Mouse (Mus musculus): ENCODE measurements around the gene Rnf10.

Gene Rnf10

DNA sequence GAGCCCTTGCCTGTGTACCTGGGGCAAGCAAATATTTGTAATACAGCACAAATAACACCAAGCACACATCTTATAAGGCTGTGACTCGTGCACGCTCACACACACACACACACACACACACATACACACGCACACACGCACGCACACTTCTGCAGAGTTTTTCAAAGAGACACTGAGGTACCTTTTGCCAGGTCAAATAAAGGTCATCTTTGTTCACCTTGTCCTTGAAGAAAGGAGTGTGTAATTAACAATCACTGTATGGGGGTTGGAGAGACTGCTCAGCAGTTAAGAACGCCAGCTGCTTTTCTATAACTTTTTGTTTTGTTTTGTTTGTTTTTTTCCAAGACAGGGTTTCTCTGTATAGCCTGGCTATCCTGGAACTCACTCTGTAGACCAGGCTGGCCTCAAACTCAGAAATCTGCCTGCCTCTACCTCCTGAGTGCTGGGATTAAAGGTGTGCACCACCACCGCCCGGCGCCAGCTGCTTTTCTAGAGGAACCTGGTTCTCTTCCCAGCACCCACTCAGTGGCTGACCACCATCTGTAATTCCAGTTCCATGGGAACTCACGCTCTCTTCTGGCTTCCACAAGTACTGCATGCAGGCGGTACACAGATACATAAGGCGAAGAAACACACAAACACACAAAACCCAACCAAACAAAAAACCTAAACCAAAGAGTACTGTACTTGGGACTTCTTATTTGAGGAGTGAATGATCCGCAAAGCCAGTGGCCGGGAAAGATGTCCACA lies 39.5 kb downstream of the Rnf10 start:
- DNase-seq = no peak

DNA sequence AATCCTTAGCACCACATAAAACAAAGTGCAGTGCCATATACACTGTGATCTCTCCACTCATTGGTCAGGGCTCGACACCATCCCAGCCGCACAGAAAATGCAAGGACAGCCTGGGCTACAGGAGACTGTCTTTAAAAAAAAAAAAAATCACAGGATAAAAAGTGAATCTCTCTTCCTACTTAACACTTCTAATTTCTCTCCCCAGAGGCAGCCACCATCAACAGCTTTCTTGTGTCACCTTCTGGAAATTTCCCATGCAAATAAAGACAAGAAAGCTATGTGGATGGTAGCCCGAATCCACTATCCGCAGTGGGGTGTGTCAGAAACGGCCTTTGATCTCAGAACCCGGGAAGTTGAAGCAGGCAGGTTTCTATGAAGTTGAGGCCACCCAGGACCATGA lies 40.2 kb downstream of the Rnf10 start:
- DNase-seq = no peak

DNA sequence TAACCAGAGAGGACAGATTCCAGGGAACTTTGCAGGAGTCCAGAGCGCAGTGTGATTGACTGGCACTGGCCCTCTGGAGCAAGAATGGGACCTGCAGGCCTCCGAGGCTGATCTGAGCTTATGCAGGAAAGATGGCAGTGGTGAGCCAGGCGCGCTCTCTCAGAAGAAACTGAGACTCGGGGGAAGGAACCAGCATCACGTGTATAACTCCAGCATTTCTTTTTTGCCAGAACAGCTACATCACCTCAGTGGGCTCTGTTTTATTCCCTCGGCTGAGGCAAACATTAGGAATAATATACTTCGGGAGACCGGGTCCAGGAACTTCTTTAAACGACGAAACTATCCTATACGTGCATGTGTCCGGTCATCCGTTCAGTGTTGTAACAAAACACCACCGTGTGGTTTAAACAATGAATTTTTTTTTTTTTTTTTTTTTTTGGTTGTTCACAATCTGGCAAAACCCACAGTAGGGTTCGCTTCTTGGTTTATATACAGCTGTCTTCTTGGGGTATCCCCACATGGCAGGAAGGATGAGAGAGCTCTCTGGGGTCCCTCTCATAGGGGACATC lies 41.1 kb downstream of the Rnf10 start:
- DNase-seq = no peak

DNA sequence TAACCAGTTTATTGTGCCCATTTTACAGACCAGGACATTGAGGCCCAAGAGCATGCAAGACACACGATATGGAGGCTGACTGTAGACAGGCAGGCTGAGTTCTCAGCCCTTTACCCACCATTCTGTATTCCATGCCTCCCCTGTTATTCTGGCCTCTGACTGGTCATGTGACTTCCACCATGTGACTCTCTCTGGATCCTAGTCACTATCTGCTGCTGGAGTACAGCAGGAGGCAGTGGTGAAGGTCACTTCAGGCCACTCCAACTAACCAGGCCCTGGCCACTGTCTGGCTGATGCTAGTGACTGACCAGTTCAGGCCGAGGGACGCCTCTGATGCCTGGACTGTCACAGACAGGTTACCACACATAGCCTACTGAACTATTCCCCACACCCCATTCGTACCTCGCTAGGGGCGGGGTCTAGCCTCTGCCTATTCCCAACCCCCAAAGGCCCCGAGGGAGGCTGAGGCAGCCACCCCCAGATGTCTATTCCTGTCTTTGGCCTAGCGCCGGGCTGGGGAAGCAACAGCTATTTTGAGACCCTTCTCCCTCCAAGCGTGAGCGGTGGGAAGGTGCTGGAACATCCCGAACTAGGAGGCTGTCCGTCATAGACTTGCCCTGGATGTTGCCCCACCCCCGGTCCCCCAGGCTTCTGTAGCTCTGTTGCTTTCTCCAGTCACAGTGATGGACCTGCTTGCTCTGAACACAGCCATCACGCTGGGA lies 41.7 kb downstream of the Rnf10 start:
- peak; percentile 33 for DNase-seq

DNA sequence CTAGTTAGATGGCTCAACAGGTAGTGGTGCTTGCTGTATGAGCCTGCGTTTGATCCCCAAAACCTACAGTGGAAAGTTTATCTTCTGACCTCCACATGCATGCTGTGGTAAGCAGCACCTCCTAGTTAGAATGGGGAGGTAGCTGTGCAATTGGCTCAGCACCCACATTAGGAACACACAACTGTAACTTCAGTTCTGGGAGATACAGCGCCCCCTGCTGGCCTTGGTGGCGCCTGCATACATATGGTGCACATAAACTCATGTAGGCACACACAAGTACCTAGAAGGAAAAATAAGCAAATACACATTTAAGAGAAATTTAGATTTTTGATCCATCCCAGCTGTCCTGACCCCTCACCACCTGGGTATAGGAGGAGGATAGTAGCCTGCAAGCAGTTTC lies 50.2 kb downstream of the Rnf10 start:
- DNase-seq = no peak

DNA sequence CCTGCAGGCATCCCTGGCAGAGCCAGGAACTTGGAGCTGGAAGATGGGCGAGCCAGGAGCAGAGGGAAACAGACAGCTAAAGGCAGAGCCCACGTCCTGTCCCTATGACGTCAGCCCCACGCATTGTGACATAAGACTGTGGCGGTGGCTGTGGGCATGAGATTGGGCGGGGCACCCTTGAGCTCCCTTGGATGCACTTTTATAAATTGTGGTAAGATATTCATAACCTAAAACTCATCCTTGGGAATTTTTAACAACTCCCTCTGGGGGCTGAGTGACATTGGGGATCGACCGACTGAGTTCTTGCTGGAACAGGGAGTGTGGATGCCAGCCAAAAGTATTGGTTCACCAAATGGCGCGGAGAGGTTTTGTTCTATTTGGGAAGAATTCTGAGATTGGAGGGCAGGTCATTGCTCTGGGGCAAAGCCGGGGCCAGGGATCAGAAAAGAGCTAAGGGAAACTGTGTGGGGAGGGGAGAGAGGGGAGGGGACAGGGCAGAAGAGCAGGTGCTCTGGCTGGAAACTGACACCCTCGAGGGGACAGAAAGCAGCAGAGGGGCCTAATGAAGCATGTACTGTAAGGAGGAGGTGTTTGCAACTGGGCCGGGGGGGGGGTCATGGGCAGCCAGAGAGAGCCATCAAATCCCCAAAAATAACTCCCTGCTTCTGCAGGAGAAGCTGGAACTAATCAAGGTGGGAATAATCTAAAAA lies 51.6 kb downstream of the Rnf10 start:
- peak; percentile 50 for DNase-seq

DNA sequence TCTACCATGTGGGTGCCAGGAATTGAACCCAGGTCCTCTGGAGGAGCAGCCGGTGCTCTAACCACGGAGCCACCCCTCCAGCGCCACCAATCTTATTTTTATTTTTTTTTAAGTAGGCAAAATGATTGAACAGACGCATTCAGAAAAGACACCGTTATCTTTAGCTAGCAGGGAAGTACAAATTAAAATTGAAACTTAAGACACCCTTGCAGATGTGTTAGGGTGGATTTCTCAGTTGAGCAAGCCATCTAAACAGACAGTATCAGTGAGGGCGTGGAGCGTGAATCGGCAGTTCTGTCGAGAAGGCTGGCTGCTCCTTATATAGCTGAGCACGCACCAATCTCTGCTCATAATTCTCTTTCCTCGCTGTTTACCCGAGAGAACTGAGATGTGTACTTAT lies 54.7 kb downstream of the Rnf10 start:
- no peak for DNase-seq

DNA sequence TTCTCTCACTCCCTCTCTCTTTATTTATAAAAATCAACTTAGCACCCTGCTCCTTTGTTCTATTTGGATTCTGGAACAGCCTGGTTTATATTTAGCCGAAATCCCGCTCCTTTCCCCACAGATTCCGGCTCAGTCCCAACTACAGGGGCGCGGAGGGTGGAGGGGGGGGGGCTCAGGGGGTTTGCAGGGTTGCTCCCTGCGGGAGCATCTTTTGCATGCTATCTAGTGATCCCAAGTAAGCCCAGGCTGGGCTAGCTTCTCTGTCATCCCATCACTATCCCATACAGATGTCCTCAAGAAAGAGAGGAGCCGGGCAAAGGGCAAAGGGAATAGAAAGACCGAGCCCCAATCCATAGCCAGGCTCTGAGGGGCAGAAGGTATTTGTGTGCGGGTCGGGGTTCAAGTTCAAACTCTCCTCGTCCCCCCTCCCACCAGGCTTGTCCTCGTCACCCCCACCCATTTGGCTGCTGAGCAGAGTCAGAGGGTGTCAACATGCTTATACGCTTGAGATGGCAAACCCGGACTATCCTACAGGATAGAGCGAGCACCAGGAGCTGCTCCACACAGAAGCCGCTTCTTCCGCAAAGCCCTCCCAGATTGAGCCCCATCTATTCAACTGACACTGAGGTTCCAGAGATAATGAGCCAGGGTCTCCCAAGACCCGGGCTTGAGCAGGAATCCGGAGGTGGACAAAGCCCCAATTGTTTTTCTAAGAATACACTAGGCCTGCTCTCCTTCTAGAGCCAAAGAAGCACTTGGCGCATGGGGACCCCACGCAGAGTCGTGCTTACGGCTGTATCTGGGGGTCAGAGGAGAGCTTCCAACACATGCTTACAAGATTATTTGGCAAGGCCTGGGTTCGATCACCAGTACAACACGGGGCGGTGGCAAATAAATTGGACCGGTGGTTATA lies 57.2 kb downstream of the Rnf10 start:
- no peak for DNase-seq

DNA sequence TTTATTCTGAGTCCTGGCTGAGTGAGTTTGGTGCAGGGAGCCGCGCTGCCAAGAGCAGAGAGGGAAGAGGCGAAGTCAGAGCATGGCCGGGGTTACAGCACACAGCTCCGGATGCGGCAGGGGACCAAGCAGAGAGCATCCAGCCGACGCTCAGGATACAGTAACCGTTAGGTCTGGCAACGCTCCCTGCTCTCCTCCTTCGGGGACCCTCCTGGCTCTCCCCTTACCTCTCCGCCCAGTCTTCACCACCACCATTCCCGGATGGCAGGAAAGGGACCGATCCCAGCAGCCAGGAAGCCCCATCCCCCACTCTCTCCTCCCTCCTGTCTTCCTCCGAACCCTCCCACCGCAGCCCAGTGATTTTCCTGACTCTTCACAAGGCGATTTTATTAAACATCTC lies 57.8 kb downstream of the Rnf10 start:
- peak; percentile 45 for DNase-seq

DNA sequence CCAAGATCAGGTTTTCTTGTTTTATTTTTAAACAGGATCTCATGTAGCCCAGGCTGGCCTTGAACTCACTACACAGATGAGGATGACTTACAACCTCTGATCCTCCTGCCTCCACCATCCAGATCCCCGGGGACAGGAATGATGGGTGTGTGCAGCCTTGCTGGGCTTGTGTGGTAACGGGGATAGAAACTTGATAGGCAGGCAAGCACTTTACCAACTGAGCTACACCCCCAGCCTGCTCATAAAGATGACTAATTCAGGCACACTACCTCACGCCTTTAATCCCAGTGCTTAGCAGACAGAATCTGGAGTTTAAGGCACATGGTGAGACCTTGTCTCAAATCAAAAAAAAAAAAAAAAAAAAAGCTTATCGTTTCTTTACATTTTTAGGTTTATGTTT lies 59.8 kb downstream of the Rnf10 start:
- no peak for DNase-seq

DNA sequence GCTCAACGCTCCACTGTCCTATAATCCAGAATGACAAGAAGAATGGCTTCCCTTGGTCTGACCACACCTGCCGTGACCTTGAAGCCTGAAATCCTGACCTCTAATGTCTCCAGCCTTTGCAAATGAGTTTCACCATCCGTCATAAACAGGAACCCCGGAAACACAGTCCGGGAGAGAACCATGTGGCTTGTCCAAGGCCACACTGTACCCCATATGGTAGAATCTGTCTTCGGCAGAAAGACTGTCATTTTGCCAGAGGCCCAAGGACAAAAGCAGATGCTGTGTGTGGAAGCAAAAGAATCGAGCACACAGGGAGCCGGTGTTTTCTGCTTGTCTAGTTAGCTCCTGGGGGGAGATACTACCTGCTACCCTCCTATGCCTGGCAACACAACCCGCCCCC lies 60.2 kb downstream of the Rnf10 start:
- DNase-seq = peak; percentile 52

DNA sequence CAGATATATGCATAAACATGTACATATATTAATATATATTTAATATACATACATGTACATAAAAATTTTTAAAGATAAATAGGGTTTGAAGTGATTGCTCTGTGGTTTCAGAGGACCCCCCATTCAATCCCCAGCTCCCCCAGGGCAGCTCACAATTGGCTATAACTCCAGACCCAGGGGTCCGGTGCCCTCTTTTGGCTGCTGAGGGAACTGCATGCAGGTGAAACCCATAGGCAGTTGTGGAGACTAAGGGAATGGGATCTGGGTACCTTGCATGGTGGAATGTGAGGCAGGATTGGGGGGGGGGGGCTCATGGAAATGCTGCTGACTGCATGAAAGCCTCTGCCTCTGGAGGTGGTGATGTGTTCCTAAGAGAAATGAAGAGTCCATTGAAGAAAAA lies 62.3 kb downstream of the Rnf10 start:
- DNase-seq = no peak

DNA sequence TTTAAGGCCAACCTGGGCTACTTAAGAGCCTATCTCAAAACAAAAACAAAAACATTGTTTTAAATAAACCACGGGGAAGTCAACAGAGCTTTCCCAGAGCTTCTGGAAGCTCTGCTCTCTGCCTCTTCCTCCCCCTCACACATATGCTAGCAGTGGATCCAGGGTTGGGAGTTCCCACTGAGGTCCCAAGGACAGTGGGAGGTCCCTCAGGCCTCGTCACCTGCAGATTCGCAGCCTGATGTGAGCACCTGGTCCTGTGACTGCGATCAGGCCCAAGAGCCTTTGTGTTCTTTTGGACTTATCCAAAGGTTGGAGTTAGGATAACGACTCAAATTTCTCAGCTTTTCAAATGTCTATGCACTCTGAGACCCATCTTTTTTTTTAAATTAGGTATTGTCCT lies 64.1 kb downstream of the Rnf10 start:
- no peak for DNase-seq

DNA sequence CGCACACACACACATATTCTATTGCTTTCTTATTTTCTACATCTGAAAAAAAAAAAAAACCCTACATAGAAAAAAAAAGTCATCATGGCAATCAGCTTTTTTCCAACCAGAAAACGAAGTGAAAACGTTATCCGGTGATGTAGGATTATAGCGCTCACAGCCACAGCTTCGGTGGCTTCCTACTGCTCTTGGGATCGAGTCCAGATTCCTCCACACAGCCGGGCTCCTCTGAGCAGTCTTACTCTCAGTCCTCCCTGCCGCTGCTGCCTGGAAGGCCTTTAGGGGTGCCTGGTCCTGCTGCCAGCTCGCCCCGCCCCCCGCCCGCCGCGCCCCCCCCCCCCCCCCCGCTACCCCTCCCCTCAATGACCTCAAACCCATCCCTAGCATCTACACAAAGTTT lies 64.8 kb downstream of the Rnf10 start:
- DNase-seq = no peak

DNA sequence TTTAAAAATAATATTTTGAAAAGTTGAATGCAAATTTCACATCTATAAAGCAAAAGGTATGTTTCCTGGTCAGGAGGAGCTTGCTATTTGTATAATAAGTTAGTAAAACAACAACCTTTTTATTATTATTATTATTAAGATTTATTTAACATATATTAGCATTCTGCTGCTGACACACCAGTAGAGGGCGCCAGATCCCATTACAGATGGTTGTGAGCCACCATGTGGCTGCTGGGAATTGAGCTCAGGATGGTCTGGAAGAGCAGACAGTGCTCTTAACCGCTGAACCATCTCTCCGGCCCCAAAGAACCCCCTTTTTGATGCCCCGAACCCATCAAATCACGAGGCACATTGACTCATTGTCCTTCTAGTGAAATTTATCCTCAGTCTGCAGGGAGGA lies 65.5 kb downstream of the Rnf10 start:
- no peak for DNase-seq

DNA sequence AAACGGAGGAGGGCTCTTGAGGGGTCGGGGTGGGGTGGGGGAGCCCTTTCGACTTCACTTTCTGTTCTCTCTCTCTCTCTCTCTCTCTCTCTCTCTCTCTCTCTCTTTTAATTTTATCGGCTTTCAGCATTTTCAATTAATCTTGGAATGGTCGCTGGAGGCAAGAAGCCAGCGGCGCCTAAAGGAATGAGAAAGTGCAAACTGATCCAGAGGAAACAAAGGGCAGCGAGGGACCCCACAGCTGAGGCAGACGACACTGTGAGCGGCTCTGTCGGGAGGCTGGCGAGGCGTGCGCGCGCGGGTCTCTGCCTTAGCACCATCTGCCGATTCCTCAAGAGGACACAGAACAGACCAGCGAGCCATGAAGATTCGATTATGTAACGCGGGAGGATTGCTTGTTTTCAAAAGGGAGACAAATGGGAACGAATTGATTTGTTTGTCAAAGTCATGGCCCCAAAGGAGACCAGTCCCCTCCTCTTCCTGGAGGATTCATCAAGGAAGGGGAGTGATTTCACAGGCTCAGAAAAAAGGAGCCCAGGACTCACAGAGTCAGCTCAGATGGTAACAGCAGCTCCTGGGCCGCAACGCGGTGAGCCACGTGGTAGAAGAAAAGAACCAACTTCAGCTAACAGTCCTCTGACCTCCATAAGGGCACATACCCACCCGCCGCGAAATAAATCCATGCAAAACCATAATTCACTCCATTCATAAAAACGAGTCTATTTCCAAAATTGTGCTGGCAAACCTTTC lies 68.0 kb downstream of the Rnf10 start:
- DNase-seq = no peak

DNA sequence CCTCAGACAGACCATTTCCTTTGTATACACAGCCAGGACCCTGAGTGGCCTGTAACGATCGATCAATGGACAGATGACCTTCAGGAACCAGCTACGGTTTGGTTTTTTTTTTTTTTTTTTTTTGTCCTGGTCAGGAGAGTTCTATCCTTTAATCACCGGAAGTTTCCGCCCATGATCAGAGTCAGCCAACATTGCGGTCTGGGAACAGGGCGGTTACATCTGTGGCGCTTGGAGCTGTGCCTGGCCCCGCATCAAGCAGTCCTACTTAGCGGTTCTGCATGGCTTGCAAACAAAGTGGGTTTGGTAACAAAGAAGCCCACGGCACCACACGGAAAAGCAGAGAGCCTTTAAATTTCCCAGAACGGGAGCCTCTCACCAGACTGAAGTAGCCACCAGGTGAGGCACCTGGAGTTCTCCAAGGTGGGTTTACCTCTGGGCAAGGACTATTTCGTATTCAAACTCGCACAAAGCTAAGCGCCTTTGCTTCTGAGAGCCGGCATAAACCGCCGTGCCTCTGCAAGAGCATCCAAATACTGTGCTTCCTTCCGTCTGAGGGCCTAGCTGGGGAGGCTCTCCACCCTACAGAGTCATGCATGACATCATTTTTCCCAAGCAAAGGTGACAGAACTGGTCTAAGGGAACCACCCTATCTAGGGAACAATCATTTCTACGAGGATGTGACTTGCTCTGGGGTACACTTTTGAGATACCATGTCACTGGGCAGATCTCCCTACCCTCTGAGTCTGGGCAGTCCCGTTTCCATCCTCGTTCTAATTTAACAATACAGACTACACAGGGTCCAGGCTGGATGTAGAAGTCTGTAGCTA lies 68.8 kb downstream of the Rnf10 start:
- DNase-seq = no peak

DNA sequence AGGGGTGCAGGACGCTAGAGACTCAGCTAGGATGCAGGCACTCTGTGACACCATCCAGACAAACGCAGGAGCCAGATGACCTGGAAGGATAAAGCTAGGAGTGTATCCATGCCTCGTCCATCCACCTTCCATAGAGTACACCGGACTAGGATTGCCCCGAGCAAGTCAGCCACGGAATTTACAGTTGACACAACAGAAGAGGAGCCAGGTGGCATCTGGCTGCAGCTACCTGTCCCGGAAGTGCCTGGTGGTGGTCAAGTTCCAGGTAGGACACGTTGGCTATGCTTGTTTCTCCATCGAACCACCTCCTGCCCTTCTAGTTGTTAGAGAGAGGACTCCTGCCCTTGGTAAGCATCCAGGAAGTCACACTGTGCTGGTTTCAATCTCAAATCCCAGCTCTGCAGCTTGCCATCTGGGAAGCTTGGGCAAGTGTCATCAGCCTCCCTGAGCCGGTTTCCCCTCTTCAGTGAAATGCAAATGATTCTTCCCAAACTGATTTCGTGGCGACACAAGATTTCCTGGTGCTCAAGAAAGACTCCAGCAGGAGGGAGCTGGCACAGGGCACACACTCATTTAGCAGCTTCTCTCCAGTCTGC lies 78.0 kb downstream of the Rnf10 start:
- no peak for DNase-seq

DNA sequence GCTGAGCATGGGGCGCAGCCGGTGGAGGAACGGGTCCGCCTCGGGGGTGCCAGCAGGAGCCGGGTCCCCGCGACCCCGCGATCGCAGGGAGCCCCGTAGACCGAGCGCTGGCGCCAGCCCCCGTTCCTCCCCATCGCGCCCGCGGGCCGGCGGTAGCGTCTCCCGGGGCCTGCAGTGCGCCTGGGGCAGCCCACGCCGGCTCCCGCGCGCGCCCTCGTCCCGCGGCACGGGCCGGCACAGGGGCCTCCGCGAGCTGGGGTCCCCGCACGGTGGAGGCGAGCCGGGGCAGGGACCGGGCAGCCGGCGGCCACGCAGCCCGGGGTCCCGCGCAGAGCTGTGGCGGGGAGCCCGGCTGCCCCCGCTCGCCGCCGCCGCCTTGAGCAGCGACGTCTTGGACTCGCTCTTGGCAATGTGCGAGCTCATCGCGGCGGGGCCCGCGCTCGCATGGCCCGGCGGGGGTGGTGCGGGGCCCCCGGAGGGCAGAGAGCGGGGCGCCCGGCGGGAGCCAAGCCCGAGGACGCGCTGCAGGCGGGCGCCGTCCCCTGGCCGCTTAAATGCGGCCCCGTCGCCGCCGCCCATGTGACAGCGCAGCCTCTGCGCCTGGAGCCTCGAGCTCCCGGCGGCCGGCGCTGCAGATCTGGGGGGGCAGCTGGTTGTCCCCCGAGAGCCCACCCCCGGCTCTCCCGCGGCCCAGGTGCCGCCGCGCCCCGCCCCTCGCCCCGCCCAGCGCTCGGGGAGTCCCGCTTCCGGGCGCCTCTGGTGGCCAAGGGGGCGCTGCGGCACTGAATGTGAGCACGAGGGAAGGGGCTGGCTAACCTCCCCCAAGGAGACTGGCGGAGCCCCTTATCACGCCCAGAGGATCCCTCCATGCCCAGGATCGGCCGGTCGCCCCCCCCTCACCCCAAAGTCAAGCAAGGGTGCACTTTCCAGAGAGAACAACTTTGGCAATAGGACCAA lies 78.8 kb downstream of the Rnf10 start, which contains the start of gene Cabp1:
TSS of gene Cabp1 (minus strand) at position 713 of the 957 bp plus-strand sequence.
- DNase-seq = no peak

Measured in layer of hippocampus, adult 9-11 months (tissue).